ENCODE assay signal across 26 mouse cellular contexts in the genomic region with DNA sequence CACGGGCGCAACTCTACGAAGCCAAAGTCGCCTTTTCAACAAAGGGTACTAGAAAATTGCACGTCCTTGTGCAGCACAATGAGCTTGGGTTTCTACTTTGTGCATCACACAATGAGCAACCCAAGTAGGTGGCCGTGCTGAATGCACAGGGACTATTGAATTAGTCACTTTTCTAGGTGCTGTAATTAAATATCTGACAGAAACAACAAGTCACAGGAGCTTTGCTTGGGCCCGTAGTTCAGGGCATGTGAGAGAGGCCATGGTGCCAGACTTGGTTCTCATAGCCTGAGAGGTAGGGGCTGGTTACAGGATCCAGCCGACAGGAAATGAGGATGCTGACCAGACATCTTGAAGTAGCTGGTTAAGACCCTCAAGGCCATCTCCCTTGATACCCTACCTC. TPM values are rescaled to one million over a fixed set of nuclear protein-coding genes. Genes with fewer than 3 reads are reported as not detected.
"Had no signal": no experiment of that assay in that cellular context is flagged by ENCODE, and none has a peak within 500 bp of the region (broad histone marks: within the 10 kb centered on the region; RNA-seq: fewer than 3 reads in every experiment).

No protein-coding gene starts in this region.

- DNase-seq: kidney, adult 18-20 months; kidney, postnatal 10 days; kidney, postnatal 36 days; layer of hippocampus, postnatal 36 days; left cerebral cortex, postnatal 4 days; liver, postnatal 0 days; lung, embryonic 14.5 days; right cerebral cortex, adult 18-20 months; right cerebral cortex, postnatal 14 days; right cerebral cortex, postnatal 4 days; thymus, postnatal 25 days had no signal

- H3K36me3 ChIP-seq: kidney, embryonic 15.5 days; limb, embryonic 12.5 days; limb, embryonic 15.5 days; midbrain, embryonic 15.5 days; stomach, embryonic 15.5 days had no signal

- ATAC-seq: liver, postnatal 0 days; lung, postnatal 0 days; midbrain, embryonic 15.5 days had no signal

- H3K4me2 ChIP-seq: kidney, embryonic 15.5 days; limb, embryonic 12.5 days; limb, embryonic 15.5 days; liver, embryonic 11.5 days; lung, embryonic 14.5 days; midbrain, embryonic 15.5 days; stomach, embryonic 15.5 days had no signal

- H3K27me3 ChIP-seq: limb, embryonic 12.5 days; limb, embryonic 15.5 days; midbrain, embryonic 15.5 days; stomach, embryonic 15.5 days had no signal

- H3K9me3 ChIP-seq: kidney, embryonic 15.5 days; limb, embryonic 15.5 days; midbrain, embryonic 15.5 days; stomach, embryonic 15.5 days had no signal

- H3K4me1 ChIP-seq: stomach, embryonic 15.5 days had no signal

- H3K27ac ChIP-seq: kidney, embryonic 15.5 days; left cerebral cortex, adult 2 months; limb, embryonic 12.5 days; limb, embryonic 15.5 days; liver, embryonic 14.5 days; macrophage; midbrain, embryonic 15.5 days; stomach, embryonic 15.5 days had no signal

- H3K4me3 ChIP-seq: kidney, embryonic 15.5 days; left cerebral cortex, adult 2 months; limb, embryonic 12.5 days; limb, embryonic 15.5 days; midbrain, embryonic 15.5 days; myocyte; stomach, embryonic 15.5 days had no signal

- H3K9ac ChIP-seq: kidney, embryonic 15.5 days; limb, embryonic 12.5 days; limb, embryonic 15.5 days; liver, embryonic 14.5 days; liver, postnatal 0 days; lung, embryonic 14.5 days; midbrain, embryonic 15.5 days; stomach, embryonic 15.5 days had no signal

RNA-seq across cellular contexts. Expression of gene Cytl1, which starts 30.5 kb away (rescaled TPM):
- total RNA-seq: layer of hippocampus, postnatal 10 days; left cerebral cortex, postnatal 4 days; megakaryocyte, adult 5-6 weeks; monocyte, adult 5-6 weeks had no signal
- polyA plus RNA-seq: liver, embryonic 11.5 days; liver, postnatal 0 days; macrophage; myocyte had no signal

RNA-seq across cellular contexts. Expression of gene Stk32b, which starts 48.9 kb away (rescaled TPM):
- total RNA-seq: megakaryocyte, adult 5-6 weeks; monocyte, adult 5-6 weeks had no signal
- polyA plus RNA-seq: macrophage; myocyte; thymus, postnatal 0 days had no signal

RNA-seq across cellular contexts. Expression of gene Msx1, which starts 58.5 kb away (rescaled TPM):
- total RNA-seq: megakaryocyte, adult 5-6 weeks; monocyte, adult 5-6 weeks had no signal
- polyA plus RNA-seq: liver, postnatal 0 days; macrophage had no signal
